Mouse (Mus musculus) G1E (cell line): Measurements from ENCODE around the gene Cuzd1. TPM values are rescaled to one million over a fixed set of nuclear protein-coding genes. Genes with fewer than 3 reads are reported as not detected.

Experiments used
- ATAC-seq: 2 replicates; pipeline ENCODE4 v1.8.0; 2016; ENCODE audit warnings: mild to moderate bottlenecking; ENCODE audit not compliant: insufficient number of reproducible peaks, poor library complexity, low FRiP score, severe bottlenecking; ENCODE audit errors: extremely low read depth
- DNase-seq: peaks from one replicate; pipeline ENCODE4 v3.0.0; 2012; ENCODE audit warnings: low spot score
- H3K27me3 ChIP-seq: 2 replicates; pipeline ENCODE4 v1.6.1; 2012; ENCODE audit warnings: mild to moderate bottlenecking, low read length, inconsistent platforms; ENCODE audit not compliant: insufficient read depth
- H3K36me3 ChIP-seq: replicated peaks from 2 replicates; pipeline ENCODE3; 2012; ENCODE audit warnings: mild to moderate bottlenecking, inconsistent platforms
- H3K4me1 ChIP-seq: 2 replicates; pipeline ENCODE4 v1.6.1; 2012; ENCODE audit warnings: low read depth, low read length, inconsistent platforms, mixed read lengths; ENCODE audit not compliant: insufficient read depth
- H3K4me3 ChIP-seq: 2 replicates; pipeline ENCODE4 v1.5.1; 2012; ENCODE audit warnings: low read depth, mild to moderate bottlenecking, inconsistent platforms, low read length, moderate library complexity, mixed read lengths
- H3K9me3 ChIP-seq: replicated peaks from 2 replicates; pipeline ENCODE4 v1.6.1; 2012; ENCODE audit warnings: inconsistent platforms
- CTCF ChIP-seq: IDR thresholded peaks from 2 replicates; pipeline ENCODE4 v1.5.1; 2012; ENCODE audit warnings: low read depth, low read length, inconsistent platforms, mixed read lengths
- GATA1 ChIP-seq: IDR thresholded peaks from 2 replicates; pipeline ENCODE4 v1.6.1; 2012; ENCODE audit warnings: borderline replicate concordance, low read length, inconsistent platforms, mixed read lengths
- GATA2 ChIP-seq: IDR thresholded peaks from 2 replicates; pipeline ENCODE4 v1.6.1; 2012; ENCODE audit warnings: low read depth, low read length, inconsistent platforms, borderline replicate concordance
- POLR2AphosphoS5 ChIP-seq: IDR thresholded peaks from 2 replicates; pipeline ENCODE4 v1.6.1; 2012; ENCODE audit warnings: low read depth, low read length, inconsistent platforms; ENCODE audit not compliant: insufficient replicate concordance
- TAL1 ChIP-seq: conservative IDR thresholded peaks from 2 replicates; pipeline ENCODE4 v1.6.1; 2012; ENCODE audit warnings: low read depth, low read length, inconsistent platforms, mixed read lengths
- polyA plus RNA-seq: library from polyadenylated mRNA; stranded (reverse); fragments of >175 nt; gene quantifications from 2 replicates; pipeline ENCODE4 v1.2.3, GENCODE M21; 2012
- total RNA-seq, 2 experiments: library from RNA; stranded (forward) in 1 of 2; stranded (reverse) in 1 of 2; fragments of 200-1000 nt in 1 of 2; fragments of >200 nt in 1 of 2; fragmentation: Nextera tagmentation in 1 of 2; gene quantifications; 2 replicates each; pipeline ENCODE4 v1.2.3; 2014 to 2017

Cuzd1 gene
- total RNA-seq (2014; fragmentation: Nextera tagmentation) (not detected in 2 replicates), total RNA-seq (2017) (0.06 and 0.11 TPM in 2 replicates), polyA plus RNA-seq (not detected in 2 replicates)

GRCm38 (mm10) chr7:131322192-131322591, at the start of gene Cuzd1:
Gene Cuzd1, minus strand, starts transcription at chr7:131322292.
- ATAC-seq: no peak
- H3K27me3 ChIP-seq: no peaks in the 10 kb centered on the region
- H3K36me3 ChIP-seq: no peaks in the 10 kb centered on the region
- DNase-seq: no peak
- H3K4me3 ChIP-seq: no peak within 1 kb of the TSS
- TF ChIP-seq GATA1 (no peak), POLR2AphosphoS5 (no peak), CTCF (no peak), GATA2 (no peak), TAL1 (no peak)
- no peaks in the 10 kb centered on the region for H3K4me1 ChIP-seq
- H3K9me3 ChIP-seq: no peaks in the 10 kb centered on the region

GRCm38 (mm10) chr7:131371470-131371860, 49.4 kb upstream of the Cuzd1 start:
- ATAC-seq (peak; percentile 16; the same call in 1 of the 2 replicates), DNase-seq (no peak)
- Histone ChIP-seq H3K9me3 (no peaks in the 10 kb centered on the region), H3K4me1 (peaks cover 23% of the 10 kb centered on the region), H3K36me3 (peaks cover 20% of the 10 kb centered on the region), H3K27me3 (peaks cover 15% of the 10 kb centered on the region; the same call in 1 of the 2 replicates), H3K4me3 (peak overlapping the region; percentile 91)
- TF ChIP-seq GATA2: no peak
- no peak for TF ChIP-seq POLR2AphosphoS5
- TF ChIP-seq GATA1: no peak
- TF ChIP-seq TAL1: no peak
- no peak for TF ChIP-seq CTCF

GRCm38 (mm10) chr7:131370648-131371469, 48.8 kb upstream of the Cuzd1 start, which contains the start of gene Pstk:
Gene Pstk, plus strand, starts transcription at chr7:131371141.
- TF ChIP-seq POLR2AphosphoS5 (no peak), TAL1 (no peak), GATA1 (no peak), GATA2 (no peak), CTCF (peak; percentile 69)
- H3K36me3 ChIP-seq: peaks cover 20% of the 10 kb centered on the region
- peak within 1 kb of the TSS; percentile 91 for H3K4me3 ChIP-seq
- ATAC-seq: peak; percentile 80
- H3K4me1 ChIP-seq: peaks cover 23% of the 10 kb centered on the region
- H3K27me3 ChIP-seq: peaks cover 15% of the 10 kb centered on the region; the same call in 1 of the 2 replicates
- peak; percentile 82 for DNase-seq
- H3K9me3 ChIP-seq: no peaks in the 10 kb centered on the region

- DNase-seq (no peak), ATAC-seq (no peak)
- TF ChIP-seq CTCF: no peak
- no peak for TF ChIP-seq GATA2
- TF ChIP-seq TAL1: no peak
- TF ChIP-seq GATA1: no peak
- no peak for TF ChIP-seq POLR2AphosphoS5
- Histone ChIP-seq H3K4me1 (peaks cover 15% of the 10 kb centered on the region), H3K4me3 (no peak overlapping the region), H3K36me3 (peaks cover 10% of the 10 kb centered on the region), H3K9me3 (no peaks in the 10 kb centered on the region), H3K27me3 (peaks cover 12% of the 10 kb centered on the region; the same call in 1 of the 2 replicates)
Measured at GRCm38 (mm10) chr7:131364131-131364530, 42.0 kb upstream of the Cuzd1 start.

GRCm38 (mm10) chr7:131362615-131363300, 40.7 kb upstream of the Cuzd1 start, which contains the start of gene 2310057M21Rik:
Gene 2310057M21Rik, minus strand, starts transcription at chr7:131362759.
- peak; percentile 88 for DNase-seq
- peaks cover 15% of the 10 kb centered on the region for H3K4me1 ChIP-seq
- peaks cover 8% of the 10 kb centered on the region; the same call in 1 of the 2 replicates for H3K27me3 ChIP-seq
- H3K36me3 ChIP-seq: peaks cover 23% of the 10 kb centered on the region
- H3K9me3 ChIP-seq: no peaks in the 10 kb centered on the region
- TF ChIP-seq TAL1: no peak
- no peak for TF ChIP-seq GATA1
- H3K4me3 ChIP-seq: peak within 1 kb of the TSS; percentile 97
- ATAC-seq: peak; percentile 95

GRCm38 (mm10) chr7:131362269-131362614, 40.1 kb upstream of the Cuzd1 start:
- no peaks in the 10 kb centered on the region for H3K9me3 ChIP-seq
- no peak for ATAC-seq
- no peak for TF ChIP-seq CTCF
- TF ChIP-seq GATA2: no peak
- TF ChIP-seq GATA1: no peak
- no peak for TF ChIP-seq TAL1

More at GRCm38 (mm10) chr7:131362269-131362614, 40.1 kb upstream of the Cuzd1 start:
- DNase-seq: peak; percentile 56
- peaks cover 4% of the 10 kb centered on the region; the same call in 1 of the 2 replicates for H3K27me3 ChIP-seq
- peak overlapping the region; percentile 97 for H3K4me3 ChIP-seq
- peaks cover 28% of the 10 kb centered on the region for H3K36me3 ChIP-seq
- peaks cover 15% of the 10 kb centered on the region for H3K4me1 ChIP-seq
